Comparison of ENCODE assay signal across 25 mouse cellular contexts in genomic region chr3:19999551-19999950, GRCm38 (mm10). TPM values are rescaled to one million over a fixed set of nuclear protein-coding genes. Genes with fewer than 3 reads are reported as not detected.
A peak's percentile ranks its signal among the peaks of the same experiment; 100 is the strongest.
DNase-seq lines count a peak whose midpoint lies in the region; TF ChIP-seq lines count a peak whose summit lies in the region.
"Had no signal": no experiment of that assay in that cellular context is flagged by ENCODE, and none has a peak within 500 bp of the region (broad histone marks: within the 10 kb centered on the region; RNA-seq: fewer than 3 reads in every experiment).

No protein-coding gene starts in this region.

- H3K36me3 ChIP-seq in CH12.LX (replicated peaks in 1 of 2; ENCODE audit: control insufficient read depth in 1 of 2, insufficient read depth in 1 of 2, low read length in 1 of 2) = peaks cover 48 to 63% of the 10 kb centered on the region in 2 experiments

- TF ChIP-seq CTCF in CH12.LX (conservative IDR thresholded peaks at IDR 0.05 in 1 of 2, IDR thresholded peaks at IDR 0.05 in 1 of 2; ENCODE audit: low read depth in 2 of 2, low read length in 2 of 2) = peak in 1 of 2 experiments; percentile 28; a peak in 2 of 4 replicates

- in situ Hi-C loops in CH12.LX (cut with MboI; ENCODE audit: low pct_ligation_motif_present, low pct_unique_long_range_greater_than_20kb, low sequenced_read_pairs) = no loop called here

- H3K4me3 ChIP-seq in CH12.LX (replicated peaks in 1 of 3; ENCODE audit: low read depth in 2 of 3, low read length in 2 of 3, poor library complexity in 1 of 3) = no peak overlapping the region
- H3K4me3 ChIP-seq: embryonic facial prominence, embryonic 12.5 days; heart, embryonic 13.5 days; lung, embryonic 15.5 days; megakaryocyte, embryonic 14.5 days; midbrain, embryonic 13.5 days had no signal

- peaks cover 0 to 6% of the 10 kb centered on the region in 2 experiments; a peak in 2 of 4 replicates for H3K4me1 ChIP-seq in CH12.LX (ENCODE audit: control insufficient read depth in 1 of 2, insufficient read depth in 2 of 2)
- H3K4me1 ChIP-seq: embryonic facial prominence, embryonic 12.5 days; heart, embryonic 13.5 days; lung, embryonic 15.5 days; midbrain, embryonic 13.5 days had no signal

- TF ChIP-seq RAD21 in CH12.LX (IDR thresholded peaks at IDR 0.05; ENCODE audit: low read depth, low read length) = peak; percentile 8

- H3K27me3 ChIP-seq in CH12.LX (replicated peaks) = no peaks in the 10 kb centered on the region
- H3K27me3 ChIP-seq: embryonic facial prominence, embryonic 12.5 days; heart, embryonic 13.5 days; lung, embryonic 15.5 days; megakaryocyte, embryonic 14.5 days; midbrain, embryonic 13.5 days had no signal

- H3K79me2 ChIP-seq in CH12.LX (replicated peaks; ENCODE audit: control insufficient read depth, extremely low read depth, insufficient read depth, poor library complexity, severe bottlenecking) = no peaks in the 10 kb centered on the region

- dilution Hi-C loops in CH12.LX (cut with MboI; ENCODE audit: extremely low pct_ligation_motif_present, extremely low pct_unique_long_range_greater_than_20kb, low sequenced_read_pairs) = no loop called here

- no peak overlapping the region for H3K4me2 ChIP-seq in CH12.LX (ENCODE audit: insufficient read depth, low read depth, poor library complexity, severe bottlenecking)
- H3K4me2 ChIP-seq: embryonic facial prominence, embryonic 12.5 days; heart, embryonic 13.5 days; lung, embryonic 15.5 days; midbrain, embryonic 13.5 days had no signal

- H3K9ac ChIP-seq in CH12.LX (ENCODE audit: insufficient read depth, low read depth) = no peak overlapping the region
- H3K9ac ChIP-seq: embryonic facial prominence, embryonic 12.5 days; heart, embryonic 13.5 days; liver, embryonic 14.5 days; lung, embryonic 15.5 days; midbrain, embryonic 13.5 days had no signal

- TF ChIP-seq POLR2A in CH12.LX (IDR thresholded peaks at IDR 0.05; ENCODE audit: low read depth, low read length) = no peak

- H3K9me3 ChIP-seq in CH12.LX (replicated peaks; ENCODE audit: low read length) = no peaks in the 10 kb centered on the region
- H3K9me3 ChIP-seq: embryonic facial prominence, embryonic 12.5 days; heart, embryonic 13.5 days; lung, embryonic 15.5 days; megakaryocyte, embryonic 14.5 days; midbrain, embryonic 13.5 days had no signal

- peak; percentile 15 to 42 for DNase-seq in layer of hippocampus, adult 18-20 months (ENCODE audit: low spot score in 2 of 2)
- no peak for DNase-seq in layer of hippocampus, postnatal 25 days (ENCODE audit: extremely low spot score in 1 of 2, low spot score in 1 of 2)
- DNase-seq in CH12.LX (ENCODE audit: extremely low read depth) = no peak
- peak; percentile 30 to 64 for DNase-seq in frontal cortex, postnatal 36 days (ENCODE audit: low spot score in 2 of 2)
- peak; percentile 18 for DNase-seq in right cerebral cortex, postnatal 14 days
- DNase-seq in urinary bladder, postnatal 14 days (ENCODE audit: low spot score) = no peak
- no peak for DNase-seq in ovary, adult 18-20 months (ENCODE audit: low spot score)
- DNase-seq: adrenal gland, adult 2 months; B cell, adult 2 months; cerebellum, adult 18-20 months; cerebellum, postnatal 25 days; gastrocnemius, postnatal 25 days; heart, adult 18-20 months; heart, postnatal 14 days; kidney, postnatal 25 days; lung, postnatal 36 days; thymus, postnatal 14 days had no signal

- TF ChIP-seq EP300 in CH12.LX (IDR thresholded peaks at IDR 0.05; ENCODE audit: low read length) = no peak

- H3K27ac ChIP-seq in CH12.LX (ENCODE audit: insufficient read depth, low read depth) = no peak overlapping the region
- H3K27ac ChIP-seq: embryonic facial prominence, embryonic 12.5 days; heart, embryonic 13.5 days; hindbrain, postnatal 0 days; liver, embryonic 14.5 days; lung, embryonic 15.5 days; midbrain, embryonic 13.5 days had no signal

TF ChIP-seq in CH12.LX, 34 proteins besides CTCF, POLR2A, EP300 and RAD21:
- no peak for TF ChIP-seq ZMIZ1 (IDR thresholded peaks at IDR 0.05; ENCODE audit: low read depth, low read length)
- peak; percentile 21; the same call in 1 of the 2 replicates for TF ChIP-seq SMC3 (IDR thresholded peaks at IDR 0.05; ENCODE audit: low read depth, low read length)

RNA-seq across cellular contexts. Expression of gene Hps3, which starts 35.6 kb away (rescaled TPM):
- total RNA-seq in layer of hippocampus, adult 18-20 months (2021) = 10 to 100 TPM; 17.9 to 18.2 TPM
- total RNA-seq in layer of hippocampus, postnatal 25 days (2021) = 10 to 100 TPM; 17.0 to 18.9 TPM
- total RNA-seq in CH12.LX (2012; rRNA removed) (17.4 and 18.2 TPM in 2 replicates), CH12.LX (2014; rRNA removed) (37.3 and 40.7 TPM in 2 replicates)
- polyA plus RNA-seq in CH12.LX (2012; ENCODE audit: insufficient read length, low read depth) = 27.2 and 31.8 TPM in 2 replicates

RNA-seq across cellular contexts. Expression of gene Cp, which starts 42.7 kb away (rescaled TPM):
- total RNA-seq in layer of hippocampus, adult 18-20 months (2021) = 1 to 10 TPM; 7.3 to 9.6 TPM
- 1 to 10 TPM; 5.9 to 7.4 TPM for total RNA-seq in layer of hippocampus, postnatal 25 days (2021)
- total RNA-seq in CH12.LX (2012; rRNA removed) = 3.8 and 4.8 TPM in 2 replicates
- 0.28 and 0.54 TPM in 2 replicates for total RNA-seq in CH12.LX (2014; rRNA removed)
- 0.33 TPM in 1 of 2 replicates, not detected in the other for polyA plus RNA-seq in CH12.LX (2012; ENCODE audit: insufficient read length, low read depth)
- total RNA-seq: MEL had no signal

RNA-seq across cellular contexts. Expression of gene Hltf, which starts 58.1 kb away (rescaled TPM):
- 10 to 100 TPM; 22.3 to 24.9 TPM for total RNA-seq in layer of hippocampus, adult 18-20 months (2021)
- total RNA-seq in layer of hippocampus, postnatal 25 days (2021) = 10 to 100 TPM; 20.9 to 22.5 TPM
- total RNA-seq in CH12.LX (2012; rRNA removed) = 18.9 and 20.6 TPM in 2 replicates
- total RNA-seq in CH12.LX (2014; rRNA removed) = 37.1 and 45.4 TPM in 2 replicates
- 19.4 and 20.2 TPM in 2 replicates for polyA plus RNA-seq in CH12.LX (2012; ENCODE audit: insufficient read length, low read depth)

Comparison
In these comparisons a context has a peak if more than half of its experiments do, and no peak if none do; other contexts are left out.
1. DNase-seq: peak in layer of hippocampus, adult 18-20 months (2 of 2), frontal cortex, postnatal 36 days (2 of 2) and right cerebral cortex, postnatal 14 days (single experiment); none in layer of hippocampus, postnatal 25 days (0 of 2), CH12.LX (single experiment), urinary bladder, postnatal 14 days (single experiment) and ovary, adult 18-20 months (single experiment).